Mouse (Mus musculus) cerebellum, postnatal 14 days (tissue): ENCODE measurements around the gene Zfp740.
"Not testable (repeated sequence)": the region's sequence is repeated elsewhere in the genome, so short reads cannot be mapped to it uniquely, and the experiment has no call there.

Source experiments
- DNase-seq, 2 experiments: peaks; one replicate each; pipeline ENCODE4 v3.0.0; 2021; ENCODE audit warnings: mixed read lengths in 2 of 2

The Zfp740 gene

DNA sequence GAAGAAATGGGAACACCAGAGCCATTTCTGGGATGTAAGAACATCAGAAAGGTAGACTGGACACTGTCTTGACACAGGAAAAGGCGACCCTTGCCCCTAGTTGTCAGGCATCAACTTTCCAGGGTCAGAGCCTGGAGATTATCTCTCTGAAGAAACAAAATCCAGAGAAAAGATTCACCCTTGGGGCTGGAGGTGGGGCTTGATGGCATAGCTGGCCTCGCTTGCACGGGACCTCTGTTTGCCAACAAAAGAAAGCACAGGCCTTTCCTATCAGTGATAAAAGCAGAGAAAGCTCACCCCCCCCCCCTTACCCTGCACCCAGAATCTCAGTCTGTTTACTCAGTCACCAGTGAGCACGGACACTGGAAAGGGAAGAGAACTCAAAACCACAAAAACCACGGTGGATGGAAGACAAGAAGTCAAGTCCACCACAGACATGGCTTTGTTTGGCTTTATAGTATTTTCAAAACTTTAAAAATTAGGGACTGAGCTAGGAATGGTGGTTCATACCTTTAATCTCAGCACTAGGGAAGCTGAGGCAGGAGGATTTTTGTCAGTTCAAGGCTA lies 10.1 kb upstream of the Zfp740 start:
- DNase-seq, result no peak

DNA sequence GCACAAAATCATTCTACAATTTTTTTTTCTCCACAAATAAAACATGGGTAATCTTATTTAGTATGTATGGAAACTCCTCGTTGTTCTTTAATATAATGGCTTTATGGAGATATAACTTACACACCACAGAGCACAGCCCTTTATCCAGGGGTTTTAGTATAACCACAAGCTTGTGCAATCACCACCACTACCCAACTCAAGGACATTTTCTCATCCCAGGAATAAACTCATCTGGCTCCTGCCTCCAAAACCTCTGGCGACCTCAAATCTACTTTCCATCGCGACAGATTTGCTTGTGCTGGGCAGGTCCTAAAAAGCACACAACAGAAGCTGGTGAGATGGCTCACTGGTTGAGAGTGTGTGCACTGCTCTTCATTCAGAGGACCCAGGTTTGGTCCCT lies 9.4 kb upstream of the Zfp740 start:
- DNase-seq, result no peak

DNA sequence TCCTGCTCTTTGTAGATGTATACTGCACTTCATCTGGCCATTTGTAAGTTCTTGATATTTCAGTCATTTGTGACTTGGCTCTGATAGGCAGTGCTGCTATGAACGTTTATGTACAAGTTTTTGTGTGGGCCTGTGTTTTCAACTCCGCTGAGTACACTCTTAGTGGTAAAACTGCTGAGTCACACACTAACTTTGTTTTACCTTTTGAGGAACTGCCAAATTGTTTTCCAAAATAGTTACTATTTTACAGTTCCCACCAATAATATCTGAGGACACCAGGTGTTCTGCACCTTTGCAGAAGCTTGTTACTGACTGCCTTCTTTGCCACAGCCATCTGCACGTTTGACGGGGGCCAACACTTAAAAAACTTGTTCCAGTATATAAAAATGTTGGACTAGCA lies 8.6 kb upstream of the Zfp740 start:
- no peak for DNase-seq

DNA sequence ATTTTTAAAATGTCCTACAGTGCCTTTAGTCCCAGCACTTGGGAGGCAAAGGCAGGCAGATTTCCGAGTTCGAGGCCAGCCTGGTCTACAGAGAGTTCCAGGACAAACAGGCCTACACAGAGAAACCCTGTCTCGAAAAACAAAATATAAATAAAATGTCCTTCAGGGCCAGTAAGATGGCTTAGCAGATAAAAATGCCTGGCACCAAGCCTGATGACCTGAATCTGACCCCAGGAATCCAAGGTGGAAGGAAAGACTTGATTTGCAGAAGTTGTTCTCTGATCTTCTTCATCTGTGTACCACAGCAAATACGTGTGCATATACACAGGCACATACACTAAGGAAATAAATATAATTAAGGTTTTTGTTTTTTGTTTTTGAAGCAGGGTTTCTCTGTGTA lies 7.7 kb upstream of the Zfp740 start:
- no peak for DNase-seq

DNA sequence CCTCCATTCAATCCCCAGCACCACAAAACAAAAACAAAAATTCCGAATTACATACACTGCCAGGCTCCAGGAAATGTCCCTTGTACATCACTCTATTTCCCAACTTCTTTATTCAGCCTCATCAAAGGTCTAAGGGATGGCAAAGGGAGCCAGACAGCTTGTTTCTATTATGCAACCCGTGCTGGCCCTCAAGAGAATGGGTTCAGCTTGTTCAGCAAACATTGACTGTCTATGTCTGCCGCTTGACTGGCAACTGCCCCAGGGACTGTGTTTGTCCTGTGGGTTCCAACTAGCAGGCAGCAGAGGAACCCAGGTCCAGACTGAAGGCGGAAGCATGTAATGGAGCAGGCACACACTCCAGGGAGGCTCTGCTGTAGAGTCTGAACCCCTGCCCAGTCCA lies 4.2 kb upstream of the Zfp740 start:
- no peak for DNase-seq

DNA sequence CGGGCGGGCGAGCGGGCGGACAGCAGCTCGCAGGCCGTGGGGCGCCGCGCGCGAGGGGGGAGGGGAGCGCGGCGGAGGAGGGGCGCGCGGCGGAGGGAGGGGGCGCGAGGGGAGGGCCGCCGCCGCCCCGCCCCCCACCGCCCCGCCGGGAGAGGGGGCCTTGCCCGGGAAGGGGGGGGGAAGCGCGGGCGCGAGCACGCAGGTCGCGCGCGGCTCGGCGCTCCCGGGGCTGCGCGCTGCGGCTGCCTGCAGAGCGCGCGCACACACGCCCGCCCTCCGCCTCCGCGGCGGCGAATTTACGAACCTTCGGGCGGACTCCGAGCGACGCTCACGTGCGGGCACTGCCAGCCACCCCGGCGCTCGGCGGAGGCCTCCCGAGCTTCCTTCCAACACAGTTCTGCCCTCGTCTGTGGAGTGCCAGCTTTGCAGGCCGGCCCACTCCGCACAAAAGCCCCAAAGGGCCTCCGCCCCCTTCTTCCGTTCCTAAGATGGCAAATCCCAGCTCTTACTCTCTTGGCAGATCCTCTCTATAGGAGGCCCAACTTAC lies 859 bp downstream of the Zfp740 start:
- DNase-seq, result peak; percentile 77 to 80

DNA sequence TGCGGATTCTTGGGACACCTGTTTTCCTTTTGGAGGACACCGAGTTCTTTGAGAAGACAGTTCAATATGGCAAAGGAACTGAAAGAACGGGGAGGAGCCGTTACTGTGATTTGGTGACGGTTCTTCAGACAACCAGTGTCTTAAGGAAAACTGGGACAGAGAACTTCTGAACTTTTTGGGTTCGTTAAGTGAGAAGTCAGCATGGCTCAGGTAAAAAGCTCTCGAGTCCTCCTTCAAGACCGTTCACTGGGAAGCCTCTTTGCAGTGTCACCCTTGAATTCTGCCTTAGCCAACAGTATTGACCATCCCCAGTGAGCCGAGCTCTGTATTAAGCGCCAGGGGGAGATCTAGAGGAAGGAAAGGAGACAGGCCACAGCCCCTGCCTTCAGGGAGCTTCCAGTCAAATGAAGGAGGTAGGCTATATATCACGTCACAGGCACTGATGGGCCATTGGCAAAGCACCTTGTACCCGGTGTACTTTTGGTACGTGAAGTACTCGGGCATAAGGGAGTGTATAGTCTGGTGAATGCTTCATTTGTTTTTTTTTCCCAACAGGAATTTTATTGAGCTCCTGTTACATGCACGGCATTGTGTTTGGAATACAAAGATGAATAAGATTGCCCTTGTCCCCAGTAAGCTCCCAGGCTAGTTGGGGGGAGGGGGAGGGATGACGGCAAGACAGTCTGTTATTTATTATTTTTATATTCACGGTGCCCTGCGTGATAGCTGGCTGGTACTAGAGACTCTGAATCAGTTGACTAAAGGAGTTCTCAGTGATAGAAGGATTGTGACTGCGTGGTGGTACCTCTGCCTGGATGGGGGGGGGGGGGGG lies 1.8 kb downstream of the Zfp740 start, which contains the start of gene Csad:
TSS of gene Csad (minus strand) at position 51 of the 832 bp plus-strand sequence.
- no peak for DNase-seq

DNA sequence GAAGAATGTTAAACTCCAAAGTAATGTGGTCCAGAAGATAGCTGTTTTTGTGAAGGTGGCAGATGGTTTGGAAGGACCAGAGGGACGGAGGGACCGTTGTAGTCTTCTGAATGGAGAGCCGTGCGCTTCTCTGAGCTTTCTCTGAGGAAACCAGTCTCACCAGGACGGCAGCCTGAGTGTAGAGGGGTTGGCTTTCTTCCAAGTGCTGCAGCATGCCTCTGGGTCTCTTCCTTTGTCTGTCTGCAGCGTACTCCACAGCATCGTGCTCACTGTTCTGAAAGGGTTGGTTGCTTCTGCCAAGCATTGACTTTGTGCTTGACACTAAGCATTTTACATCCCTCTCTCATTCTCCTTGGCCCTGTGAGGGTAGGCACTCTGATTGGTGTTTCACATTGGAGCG lies 2.7 kb downstream of the Zfp740 start:
- peak; percentile 53 to 57 for DNase-seq

DNA sequence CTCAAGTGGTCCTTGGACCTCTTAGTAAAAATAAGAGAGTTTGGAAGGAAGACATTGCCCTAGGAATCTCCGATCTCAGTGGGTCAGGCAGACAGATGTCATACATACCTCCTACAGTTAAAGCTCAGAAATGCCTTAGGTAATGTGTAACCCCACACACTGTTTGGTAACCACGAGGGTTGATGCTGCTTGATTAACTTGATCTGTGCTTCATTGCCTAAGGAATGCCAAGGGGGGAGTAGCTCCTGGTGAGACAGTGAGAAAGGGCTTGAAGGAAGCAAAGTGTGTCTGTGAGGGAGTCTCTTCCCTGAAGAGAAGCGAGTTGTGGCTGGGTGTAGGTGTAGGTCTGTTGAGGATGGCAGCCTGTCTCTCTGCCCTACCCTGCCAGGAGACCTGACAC lies 4.3 kb downstream of the Zfp740 start:
- no peak for DNase-seq

DNA sequence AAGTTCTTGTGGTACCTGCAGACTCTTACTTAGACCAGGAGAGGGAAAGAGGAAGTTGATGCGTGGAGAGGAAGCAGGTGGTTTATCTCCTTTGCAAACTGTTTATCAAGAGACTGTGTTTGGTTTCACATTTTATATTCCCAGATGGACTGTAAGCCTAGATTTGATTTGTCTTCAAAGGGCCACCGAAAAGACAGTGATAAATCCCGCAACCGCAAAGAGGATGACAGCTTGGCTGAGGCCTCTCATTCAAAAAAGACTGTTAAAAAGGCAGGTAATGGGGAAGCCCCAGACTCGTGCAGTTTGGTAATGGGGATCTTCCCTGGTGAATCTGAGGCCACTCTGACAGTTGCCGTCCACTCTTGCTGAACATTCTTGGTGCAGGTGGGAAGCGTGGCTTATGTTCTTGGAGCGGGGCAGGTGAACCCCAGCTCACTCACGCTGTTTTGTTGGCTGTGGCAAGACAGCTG lies 5.1 kb downstream of the Zfp740 start:
- no peak for DNase-seq

DNA sequence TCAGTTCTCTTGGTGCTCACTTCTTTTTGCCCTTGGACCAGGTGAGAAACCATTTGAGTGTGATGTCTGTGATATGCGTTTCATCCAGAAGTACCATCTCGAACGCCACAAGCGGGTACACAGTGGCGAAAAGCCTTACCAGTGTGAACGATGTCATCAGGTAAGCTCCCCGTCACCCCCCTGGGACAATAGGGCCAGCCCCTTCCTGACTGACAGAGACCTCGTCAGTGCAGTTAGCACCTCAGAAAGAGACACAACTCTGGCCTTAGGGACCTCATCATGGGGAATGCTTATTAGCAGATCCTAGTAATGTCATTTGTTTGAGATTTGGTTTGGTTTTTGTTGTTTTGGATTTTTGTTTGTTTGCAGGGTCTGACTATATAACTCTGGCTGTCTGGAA lies 6.1 kb downstream of the Zfp740 start:
- DNase-seq, result no peak

DNA sequence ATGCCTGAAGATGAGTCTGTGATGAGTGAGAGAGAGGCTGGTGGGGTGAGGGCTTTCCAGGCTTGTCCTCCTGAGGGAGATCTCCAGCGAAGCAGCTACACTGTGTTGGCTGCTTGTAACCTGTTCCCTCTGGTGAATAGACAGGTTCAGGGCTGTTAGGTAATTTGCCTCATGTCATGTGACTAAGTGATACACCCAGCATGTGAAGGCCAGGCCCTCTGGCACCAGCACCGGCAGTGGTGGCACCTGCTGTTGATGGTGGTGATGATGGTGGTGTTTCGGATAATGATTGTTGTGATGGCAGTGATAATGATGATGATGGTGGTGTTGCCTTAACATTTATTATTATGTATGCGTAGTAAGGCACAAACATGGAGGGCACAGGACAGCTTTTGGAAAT lies 7.8 kb downstream of the Zfp740 start:
- DNase-seq, result no peak

DNA sequence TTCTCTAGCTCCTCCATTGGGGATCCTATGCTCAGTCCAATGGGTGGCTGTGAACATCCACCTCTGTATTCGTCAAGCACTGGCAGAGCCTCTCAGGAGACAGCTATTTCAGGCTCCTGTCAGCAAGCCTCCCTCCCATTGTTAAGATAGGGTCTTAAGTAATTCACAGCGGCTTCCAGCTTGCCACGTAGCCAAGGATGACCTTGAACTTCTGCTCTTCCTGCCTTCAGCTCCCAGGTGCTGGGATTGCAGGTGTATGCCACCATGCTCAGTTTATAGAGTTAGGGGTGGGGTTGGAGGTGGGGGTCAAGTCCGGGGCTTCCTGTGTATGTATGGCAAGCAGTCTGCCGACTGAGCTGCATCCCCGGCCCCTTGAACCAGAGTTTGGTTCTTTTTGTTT lies 8.8 kb downstream of the Zfp740 start:
- DNase-seq, result no peak

DNA sequence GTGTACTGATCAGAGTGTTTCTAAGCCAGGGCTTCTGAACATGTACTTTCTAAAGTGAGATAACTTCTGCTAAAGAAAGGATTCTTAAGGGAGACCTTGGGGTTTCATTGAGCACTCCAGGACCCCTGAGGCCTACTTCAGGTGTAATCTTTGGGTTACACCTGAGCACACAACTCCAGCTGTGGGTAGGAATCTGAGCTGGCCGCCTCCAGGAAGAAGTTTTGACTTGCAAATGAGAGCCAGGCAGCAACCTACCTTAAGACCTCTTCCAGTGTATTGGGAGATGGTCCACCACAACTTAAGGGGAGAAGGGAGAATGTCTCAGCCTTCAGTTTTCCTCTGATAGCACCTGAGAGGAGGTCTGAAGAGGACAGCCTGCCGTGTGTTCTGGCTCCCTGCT lies 11.1 kb downstream of the Zfp740 start:
- DNase-seq, result no peak

DNA sequence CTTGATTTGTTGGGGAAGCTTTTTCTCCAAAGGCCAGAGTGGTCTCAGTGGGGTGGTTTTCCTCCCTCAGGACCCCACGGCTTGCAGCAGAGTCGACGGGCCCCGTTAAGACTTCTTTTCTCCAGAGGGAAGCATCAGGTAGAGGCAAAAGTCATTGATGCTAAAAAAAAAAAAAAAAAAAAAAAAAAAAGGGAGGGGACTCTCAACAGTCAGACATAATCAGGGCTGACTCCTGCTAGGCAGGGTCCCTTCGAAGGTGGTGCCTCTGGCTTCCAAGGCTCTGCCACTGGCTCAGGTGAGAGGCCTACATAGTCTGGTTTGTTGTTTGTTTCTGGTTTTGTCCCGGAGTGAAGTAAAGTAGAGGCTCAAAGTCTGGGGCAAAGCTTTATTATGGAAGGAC lies 12.6 kb downstream of the Zfp740 start:
- no peak for DNase-seq

DNA sequence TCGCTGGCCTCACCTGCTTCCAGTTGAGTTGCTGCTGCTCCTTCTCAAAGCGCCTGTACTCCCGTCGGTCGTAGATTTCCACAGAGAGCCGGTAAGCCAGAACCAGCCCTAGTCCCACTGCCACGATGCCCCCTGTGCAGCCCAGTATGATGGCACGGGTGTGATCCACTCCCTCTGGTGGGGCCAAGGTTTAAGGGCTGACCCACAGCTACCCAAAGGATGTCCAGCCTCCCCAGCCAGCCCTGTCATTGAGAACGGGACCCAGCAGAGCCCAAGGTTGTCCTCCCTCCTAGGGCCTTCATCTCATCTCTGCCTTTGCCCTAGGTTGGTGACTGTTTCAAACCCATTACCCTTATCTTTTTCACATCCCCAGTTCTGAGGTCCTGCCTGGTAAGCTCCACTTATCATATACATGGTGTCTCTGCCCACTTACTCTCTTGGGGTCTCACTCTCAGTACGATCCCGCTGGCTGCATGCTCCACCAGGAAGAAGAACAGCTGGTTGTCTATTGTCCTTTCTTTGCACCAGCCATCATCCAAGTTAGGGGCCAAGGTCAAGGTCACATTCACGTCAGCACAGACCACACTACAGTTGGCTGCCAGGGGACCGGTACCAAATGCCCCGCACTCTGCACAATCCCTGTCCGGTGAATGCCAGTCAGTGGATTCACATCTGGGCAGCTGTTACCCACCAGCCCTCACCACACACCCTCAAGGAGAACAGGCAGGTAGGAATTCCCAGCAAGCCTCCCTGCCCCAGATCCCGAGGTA lies 13.6 kb downstream of the Zfp740 start:
- DNase-seq, result no peak

DNA sequence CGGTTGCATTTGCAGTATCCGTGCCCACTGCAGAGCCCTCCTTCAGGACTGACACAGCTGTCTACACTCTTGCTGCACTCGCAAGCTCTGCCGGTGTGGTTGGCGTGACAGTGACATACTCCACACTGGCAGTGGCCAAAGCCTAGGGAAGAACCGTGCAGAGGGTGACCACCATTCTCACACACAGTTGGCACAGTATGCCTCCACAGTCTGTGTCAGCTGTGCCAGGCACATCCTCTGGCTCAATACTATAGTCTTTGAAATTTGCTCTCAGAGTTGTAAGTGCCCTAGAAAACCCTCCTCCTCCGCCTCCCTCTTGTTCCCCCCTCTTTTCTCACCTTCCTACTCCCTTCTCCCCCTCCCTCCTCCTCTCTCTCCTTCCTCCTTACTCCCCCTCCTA lies 14.3 kb downstream of the Zfp740 start:
- no peak for DNase-seq

DNA sequence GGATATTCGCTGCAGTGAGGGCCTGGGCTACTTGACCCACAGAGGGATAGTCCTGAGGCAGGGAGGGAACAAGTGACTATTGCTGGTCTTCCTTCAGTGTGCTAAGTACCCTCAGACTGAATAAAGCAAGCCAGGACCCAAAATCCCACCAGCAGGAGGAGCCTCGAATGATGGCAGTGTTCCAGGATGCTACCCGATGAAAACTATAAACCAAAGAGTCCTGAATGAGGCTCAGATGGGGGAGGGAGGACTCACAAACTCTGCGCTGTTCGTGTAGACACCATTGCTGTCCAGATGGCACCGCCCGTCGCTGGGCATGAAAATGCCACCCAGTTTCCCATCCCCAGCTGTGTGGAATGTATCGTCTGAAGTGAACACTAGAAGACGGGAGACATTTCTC lies 19.3 kb downstream of the Zfp740 start:
- peak in 1 of 2 experiments; percentile 45 for DNase-seq

DNA sequence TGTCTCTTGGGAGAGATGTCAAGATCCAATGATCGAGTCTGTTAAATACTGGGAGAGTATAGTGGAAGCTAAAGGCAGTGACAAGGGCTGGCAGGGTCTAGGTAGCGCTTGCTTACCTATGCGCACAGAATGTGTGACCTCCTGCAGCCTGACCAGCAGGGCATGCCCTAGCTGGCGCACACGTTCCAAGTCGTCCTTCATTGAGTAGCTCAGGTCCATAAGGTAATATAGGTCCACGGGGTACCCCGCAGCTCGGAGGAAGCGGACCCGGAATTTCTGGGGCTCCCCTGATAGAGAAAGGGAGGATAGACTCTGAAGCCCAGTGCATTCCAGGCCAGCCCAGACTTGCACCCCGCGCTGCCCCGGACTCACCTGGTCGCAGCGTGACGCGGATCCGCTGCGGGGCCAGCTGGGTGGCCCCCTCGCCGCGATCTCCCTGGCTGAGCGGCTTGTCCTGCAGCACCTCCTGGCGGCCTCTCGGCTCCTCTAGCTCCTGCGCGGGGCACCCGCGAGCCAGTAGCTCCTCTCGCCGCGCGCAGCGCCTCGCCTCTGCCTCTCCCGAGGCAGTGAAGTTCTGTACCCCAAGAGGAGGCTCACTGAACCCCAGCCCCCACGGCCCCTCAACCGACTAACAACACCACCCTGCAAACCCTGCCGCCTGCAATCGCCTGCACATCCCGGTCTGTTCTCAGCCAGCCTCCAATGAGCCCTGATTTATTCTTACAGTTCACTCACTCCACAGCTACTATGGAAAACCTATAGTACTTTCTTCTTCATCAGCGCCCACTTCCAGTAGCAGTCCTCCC lies 21.3 kb downstream of the Zfp740 start:
- peak; percentile 86 to 88 for DNase-seq

DNA sequence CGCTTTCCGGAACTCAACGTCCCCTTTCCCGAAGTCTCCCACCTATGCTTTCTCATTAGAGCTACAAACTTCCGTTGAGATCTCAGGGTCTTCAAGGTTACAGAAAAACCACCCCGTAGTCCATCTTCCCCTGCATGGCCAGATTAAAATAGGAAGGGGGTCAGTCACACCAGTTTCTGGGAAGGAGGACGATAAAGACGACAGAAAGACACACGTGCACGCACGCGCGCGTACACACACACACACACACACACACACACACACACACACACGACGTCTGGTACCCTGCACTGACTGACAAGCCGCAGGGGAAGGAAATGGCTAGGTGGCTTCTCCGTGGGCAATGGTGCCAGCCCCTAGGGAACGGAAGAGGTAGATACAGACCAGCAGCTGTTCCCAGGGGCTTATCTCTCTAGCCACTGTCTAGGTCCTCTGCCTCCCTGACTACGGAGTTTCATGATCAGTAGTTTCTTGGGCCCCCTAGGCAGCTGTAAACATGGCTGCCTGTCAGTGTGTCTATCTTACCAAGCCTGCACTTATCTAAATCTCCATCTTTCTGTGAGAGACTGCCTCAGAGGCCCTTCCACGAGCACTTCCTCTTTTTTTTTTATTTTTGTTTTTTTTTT lies 22.1 kb downstream of the Zfp740 start:
- DNase-seq, result no peak

DNA sequence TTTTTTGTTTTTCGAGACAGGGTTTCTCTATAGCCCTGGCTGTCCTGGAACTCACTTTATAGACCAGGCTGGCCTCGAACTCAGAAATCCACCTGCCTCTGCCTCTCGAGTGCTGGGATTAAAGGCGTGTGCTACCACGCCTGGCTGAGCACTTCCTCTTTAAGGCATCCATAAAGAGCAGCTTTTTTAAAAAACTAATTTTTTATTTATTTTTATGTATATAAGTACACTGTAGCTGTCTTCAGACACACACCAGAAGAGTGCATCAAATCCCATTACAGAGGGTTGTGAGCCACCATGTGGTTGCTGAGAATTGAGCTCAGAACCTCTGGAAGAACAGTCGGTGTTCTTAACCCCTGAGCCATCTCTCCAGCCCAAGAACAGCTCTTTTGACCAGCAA lies 22.6 kb downstream of the Zfp740 start:
- not testable (repeated sequence) for DNase-seq
